Mouse (Mus musculus) limb, embryonic 14.5 days (tissue): ENCODE measurements around the gene Il1rap. TPM values are rescaled to one million over a fixed set of nuclear protein-coding genes. Genes with fewer than 3 reads are reported as not detected.

Source experiments
- ATAC-seq: fragments of 200-750 bp; cut with Nextera tagmentation; 2 replicates; pipeline ENCODE4 v1.8.0; 2017; ENCODE audit warnings: low read depth, moderate number of reproducible peaks, moderate TSS enrichment; ENCODE audit not compliant: low FRiP score
- DNase-seq: peaks from one replicate; pipeline ENCODE4 v3.0.0-alpha.2; 2015; ENCODE audit warnings: low spot score
- H3K27ac ChIP-seq: fragments of 300-500 bp; sonication (generic); replicated peaks from 2 replicates; pipeline ENCODE4 v1.5.1; 2014; ENCODE audit warnings: low read depth, mild to moderate bottlenecking, low read length, moderate library complexity, mixed read lengths
- H3K27me3 ChIP-seq: fragments of 300-500 bp; sonication (generic); 2 replicates; pipeline ENCODE4 v1.6.1; 2014; ENCODE audit warnings: low read length, mixed read lengths; ENCODE audit not compliant: control insufficient read depth, insufficient read depth
- H3K36me3 ChIP-seq: fragments of 300-500 bp; sonication (generic); 2 replicates; pipeline ENCODE4 v1.6.1; 2014; ENCODE audit warnings: mild to moderate bottlenecking, low read length, moderate library complexity, mixed read lengths; ENCODE audit not compliant: control insufficient read depth, insufficient read depth
- H3K4me1 ChIP-seq: fragments of 300-500 bp; sonication (generic); 2 replicates; pipeline ENCODE4 v1.6.1; 2014; ENCODE audit warnings: antibody characterized with exemption, low read length, mixed read lengths; ENCODE audit not compliant: control insufficient read depth, insufficient read depth
- H3K4me2 ChIP-seq: fragments of 300-500 bp; sonication (generic); replicated peaks from 2 replicates; pipeline ENCODE4 v1.6.1; 2014; ENCODE audit warnings: low read depth, mild to moderate bottlenecking, low read length, moderate library complexity; ENCODE audit not compliant: severe bottlenecking
- H3K4me3 ChIP-seq: fragments of 300-500 bp; sonication (generic); replicated peaks from 2 replicates; pipeline ENCODE4 v1.5.1; 2014; ENCODE audit warnings: low read length
- H3K9ac ChIP-seq: fragments of 300-500 bp; sonication (generic); 2 replicates; pipeline ENCODE4 v1.6.1; 2014; ENCODE audit warnings: mild to moderate bottlenecking, low read depth, low read length, moderate library complexity; ENCODE audit not compliant: severe bottlenecking
- H3K9me3 ChIP-seq: fragments of 300-500 bp; sonication (generic); 2 replicates; pipeline ENCODE4 v1.6.1; 2016; ENCODE audit warnings: low read length; ENCODE audit not compliant: control insufficient read depth
- POLR2A ChIP-seq: fragments of 200-500 bp; IDR thresholded peaks from 2 replicates; pipeline ENCODE4 v1.8.0; 2012; ENCODE audit warnings: inconsistent platforms, mild to moderate bottlenecking, moderate library complexity, borderline replicate concordance; ENCODE audit not compliant: insufficient read depth, insufficient read length; ENCODE audit errors: extremely low read depth
- WGBS: fragments of 180-500 bp; shearing (Covaris S2); extraction: QIAGEN DNeasy Blood & Tissue Kit; methylation state at CpG from one replicate; pipeline ENCODE4 v1.1.7; 2014; 5-methylcytosine and 5-hydroxymethylcytosine counted together
- polyA plus RNA-seq, 2 experiments: library from polyadenylated mRNA; depleted of rRNA in 1 of 2; stranded (reverse) in 1 of 2; unstranded in 1 of 2; fragments of >200 nt; fragmentation: Nextera tagmentation in 1 of 2; extraction: Ambion mirVana in 1 of 2; gene quantifications; 2 replicates each; pipeline versions ENCODE4 v1.2.1 to v1.2.3; 2012 to 2014

Gene Il1rap
- polyA plus RNA-seq, 2 experiments: 6.9 to 9.5 TPM

GRCm38 (mm10) chr16:26680381-26680780, 98.9 kb downstream of the Il1rap start:
- H3K27ac ChIP-seq: no peak overlapping the region
- H3K9ac ChIP-seq: no peak overlapping the region
- no peaks in the 10 kb centered on the region for H3K9me3 ChIP-seq
- no peak for DNase-seq
- WGBS: 85% methylated on average over 2 of the region's 2 CpGs
- ATAC-seq: no peak
- H3K4me2 ChIP-seq: no peak overlapping the region
- H3K4me3 ChIP-seq: no peak overlapping the region
- H3K27me3 ChIP-seq: no peaks in the 10 kb centered on the region
- H3K4me1 ChIP-seq: no peaks in the 10 kb centered on the region
- H3K36me3 ChIP-seq: no peaks in the 10 kb centered on the region
- TF ChIP-seq POLR2A: no peak

- no peak for ATAC-seq
- WGBS: 74% methylated on average over 2 of the region's 2 CpGs
Observed at GRCm38 (mm10) chr16:26689771-26690170, 108.3 kb downstream of the Il1rap start.

GRCm38 (mm10) chr16:26691294-26691693, 109.8 kb downstream of the Il1rap start:
- no peaks in the 10 kb centered on the region for H3K9me3 ChIP-seq
- no peaks in the 10 kb centered on the region for H3K4me1 ChIP-seq
- no peaks in the 10 kb centered on the region for H3K27me3 ChIP-seq
- no peak overlapping the region for H3K27ac ChIP-seq
- H3K4me3 ChIP-seq: no peak overlapping the region
- DNase-seq: no peak
- no peak overlapping the region for H3K9ac ChIP-seq
- TF ChIP-seq POLR2A: no peak
- 76% methylated on average over 11 of the region's 11 CpGs for WGBS
- H3K4me2 ChIP-seq: no peak overlapping the region
- ATAC-seq: no peak
- no peaks in the 10 kb centered on the region for H3K36me3 ChIP-seq

More at GRCm38 (mm10) chr16:26689771-26690170, 108.3 kb downstream of the Il1rap start:
- Histone ChIP-seq H3K4me2 (no peak overlapping the region), H3K4me1 (no peaks in the 10 kb centered on the region), H3K27me3 (no peaks in the 10 kb centered on the region), H3K36me3 (no peaks in the 10 kb centered on the region), H3K9me3 (no peaks in the 10 kb centered on the region), H3K27ac (no peak overlapping the region), H3K9ac (no peak overlapping the region), H3K4me3 (no peak overlapping the region)
- TF ChIP-seq POLR2A: no peak
- DNase-seq: no peak

GRCm38 (mm10) chr16:26698076-26698475, 116.6 kb downstream of the Il1rap start:
- no peaks in the 10 kb centered on the region for H3K27me3 ChIP-seq
- 92% methylated on average over 4 of the region's 4 CpGs for WGBS
- no peaks in the 10 kb centered on the region for H3K9me3 ChIP-seq
- no peak overlapping the region for H3K4me2 ChIP-seq
- no peak overlapping the region for H3K4me3 ChIP-seq
- H3K4me1 ChIP-seq: no peaks in the 10 kb centered on the region
- no peaks in the 10 kb centered on the region for H3K36me3 ChIP-seq
- no peak overlapping the region for H3K9ac ChIP-seq
- no peak overlapping the region for H3K27ac ChIP-seq
- TF ChIP-seq POLR2A: no peak
- no peak for ATAC-seq
- DNase-seq: no peak

GRCm38 (mm10) chr16:26700440-26701103, 119.1 kb downstream of the Il1rap start:
- Histone ChIP-seq H3K27me3 (no peaks in the 10 kb centered on the region), H3K36me3 (no peaks in the 10 kb centered on the region), H3K27ac (no peak overlapping the region), H3K9me3 (no peaks in the 10 kb centered on the region), H3K4me3 (no peak overlapping the region), H3K4me1 (no peaks in the 10 kb centered on the region), H3K9ac (no peak overlapping the region), H3K4me2 (no peak overlapping the region)
- WGBS: 76% methylated on average over 8 of the region's 8 CpGs
- ATAC-seq (no peak), DNase-seq (no peak)
- no peak for TF ChIP-seq POLR2A
